In genomic region chrX:6777489-6778249, GRCm38 (mm10) we compare ENCODE assay signal across 9 mouse cellular contexts. TPM values are rescaled to one million over a fixed set of nuclear protein-coding genes. Genes with fewer than 3 reads are reported as not detected.
DNase-seq lines count a peak whose midpoint lies in the region; ATAC-seq and TF ChIP-seq lines count a peak whose summit lies in the region.
"Had no signal": no experiment of that assay in that cellular context is flagged by ENCODE, and none has a peak within 500 bp of the region (broad histone marks: within the 10 kb centered on the region; RNA-seq: fewer than 3 reads in every experiment).

No protein-coding gene starts in this region.

- DNase-seq in heart, adult 8-10 months (ENCODE audit: low spot score) = no peak
- peak; percentile 16 for DNase-seq in embryo, embryonic 11 days
- peak; percentile 5 for DNase-seq in hindbrain, embryonic 10.5 days (ENCODE audit: low spot score)
- DNase-seq in right cerebral cortex, adult 18-20 months = no peak
- DNase-seq in testis, postnatal 14 days (ENCODE audit: low spot score) = no peak
- no peak for DNase-seq in gastrocnemius, adult 2 months

- WGBS in heart, embryonic 14.5 days = 25% methylated on average over 13 of the region's 13 CpGs
- 23% methylated on average over 13 of the region's 13 CpGs for WGBS in hindbrain, embryonic 10.5 days
- 17% methylated on average over 13 of the region's 13 CpGs for WGBS in midbrain, embryonic 15.5 days

- no peak for ATAC-seq in heart, embryonic 14.5 days (ENCODE audit: insufficient number of reproducible peaks, insufficient read depth, low FRiP score, low read depth)
- ATAC-seq in midbrain, embryonic 15.5 days (replicated peaks) = peak; percentile 75

- no peak for TF ChIP-seq CTCF in gastrocnemius, adult 2 months (IDR thresholded peaks at IDR 0.05)

- intact Hi-C loops in gastrocnemius, adult 2 months (cut with DNase I) = no loop called here

- H3K4me2 ChIP-seq in heart, embryonic 14.5 days (ENCODE audit: low read length) = peak overlapping the region; percentile 64
- H3K4me2 ChIP-seq in midbrain, embryonic 15.5 days = peak overlapping the region; percentile 59

- H3K27me3 ChIP-seq in heart, embryonic 14.5 days (ENCODE audit: control insufficient read depth, insufficient read depth, low read length) = no peaks in the 10 kb centered on the region
- H3K27me3 ChIP-seq in hindbrain, embryonic 10.5 days (ENCODE audit: insufficient read depth, poor library complexity, severe bottlenecking) = peaks cover 35% of the 10 kb centered on the region
- H3K27me3 ChIP-seq in midbrain, embryonic 15.5 days (replicated peaks) = peaks cover 7% of the 10 kb centered on the region; the same call in 1 of the 2 replicates

- no peak overlapping the region for H3K27ac ChIP-seq in heart, embryonic 14.5 days (replicated peaks in 1 of 2; ENCODE audit: control insufficient read depth in 1 of 2, insufficient read depth in 1 of 2, low read depth in 2 of 2, low read length in 2 of 2)
- H3K27ac ChIP-seq in hindbrain, embryonic 10.5 days = no peak overlapping the region
- no peak overlapping the region for H3K27ac ChIP-seq in midbrain, embryonic 15.5 days
- no peak overlapping the region for H3K27ac ChIP-seq in gastrocnemius, adult 2 months

- no peaks in the 10 kb centered on the region for H3K36me3 ChIP-seq in heart, embryonic 14.5 days (ENCODE audit: control insufficient read depth, insufficient read depth, low read length)
- H3K36me3 ChIP-seq in hindbrain, embryonic 10.5 days = no peaks in the 10 kb centered on the region
- no peaks in the 10 kb centered on the region for H3K36me3 ChIP-seq in midbrain, embryonic 15.5 days (replicated peaks)

- H3K4me1 ChIP-seq in heart, embryonic 14.5 days (ENCODE audit: control insufficient read depth in 2 of 2, insufficient read depth in 2 of 2, low read length in 2 of 2) = no peaks in the 10 kb centered on the region; a peak in 1 of 4 replicates
- peaks cover 9% of the 10 kb centered on the region; the same call in 1 of the 2 replicates for H3K4me1 ChIP-seq in hindbrain, embryonic 10.5 days (replicated peaks)
- peaks cover 5% of the 10 kb centered on the region; the same call in 1 of the 2 replicates for H3K4me1 ChIP-seq in midbrain, embryonic 15.5 days

- H3K9me3 ChIP-seq in heart, embryonic 14.5 days (ENCODE audit: control insufficient read depth, low read length) = no peaks in the 10 kb centered on the region
- H3K9me3 ChIP-seq in hindbrain, embryonic 10.5 days = 0 out of 2 replicates have a peak, but pooled peaks cover 2% of the 10 kb centered on the region
- H3K9me3 ChIP-seq in midbrain, embryonic 15.5 days = no peaks in the 10 kb centered on the region

- peak overlapping the region; percentile 41 to 53 for H3K4me3 ChIP-seq in heart, embryonic 14.5 days (ENCODE audit: control insufficient read depth in 1 of 2, insufficient read depth in 1 of 2, low read depth in 1 of 2, low read length in 2 of 2)
- peak overlapping the region; percentile 49 for H3K4me3 ChIP-seq in hindbrain, embryonic 10.5 days
- H3K4me3 ChIP-seq in midbrain, embryonic 15.5 days = peak overlapping the region; percentile 43
- no peak overlapping the region for H3K4me3 ChIP-seq in gastrocnemius, adult 2 months

- H3K9ac ChIP-seq in heart, embryonic 14.5 days (ENCODE audit: low read length) = no peak overlapping the region
- H3K9ac ChIP-seq in midbrain, embryonic 15.5 days = no peak overlapping the region

RNA-seq across cellular contexts. Expression of gene Dgkk, which starts 1.4 kb away (rescaled TPM):
- 6.8 and 7.3 TPM in 2 replicates for polyA plus RNA-seq in heart, embryonic 14.5 days (2014; fragmentation: Nextera tagmentation; extraction: Ambion mirVana)
- total RNA-seq in heart, adult 8-10 months (2022) = under 1 TPM in 2 of 4 experiments, not detected in 2; 0.09 to 0.16 TPM
- polyA plus RNA-seq in hindbrain, embryonic 10.5 days (2016; fragmentation: Nextera tagmentation; extraction: Ambion mirVana) = 0.29 and 0.42 TPM in 2 replicates
- 1.5 and 2.0 TPM in 2 replicates for polyA plus RNA-seq in midbrain, embryonic 15.5 days (2015; fragmentation: Nextera tagmentation; extraction: Ambion mirVana)
- not detected for total RNA-seq in gastrocnemius, adult 2 months (2021)
- polyA plus RNA-seq: large intestine, adult 2 months had no signal

Comparison
In these comparisons a context has a peak if more than half of its experiments do, and no peak if none do; other contexts are left out.
1. DNase-seq: peak in embryo, embryonic 11 days (single experiment) and hindbrain, embryonic 10.5 days (single experiment); none in heart, adult 8-10 months (single experiment), right cerebral cortex, adult 18-20 months (single experiment), testis, postnatal 14 days (single experiment) and gastrocnemius, adult 2 months (single experiment).